Mouse (Mus musculus) heart, postnatal 0 days (tissue): ENCODE data around the gene Tlk1.

Experiments used
- CTCF ChIP-seq: IDR thresholded peaks from 2 replicates; pipeline ENCODE4 v1.5.1; 2016; ENCODE audit warnings: antibody characterized with exemption, control low read depth, low read depth
- EP300 ChIP-seq: IDR thresholded peaks from 2 replicates; pipeline ENCODE4 v1.6.1; 2016; ENCODE audit warnings: antibody characterized with exemption, low read depth

DNA sequence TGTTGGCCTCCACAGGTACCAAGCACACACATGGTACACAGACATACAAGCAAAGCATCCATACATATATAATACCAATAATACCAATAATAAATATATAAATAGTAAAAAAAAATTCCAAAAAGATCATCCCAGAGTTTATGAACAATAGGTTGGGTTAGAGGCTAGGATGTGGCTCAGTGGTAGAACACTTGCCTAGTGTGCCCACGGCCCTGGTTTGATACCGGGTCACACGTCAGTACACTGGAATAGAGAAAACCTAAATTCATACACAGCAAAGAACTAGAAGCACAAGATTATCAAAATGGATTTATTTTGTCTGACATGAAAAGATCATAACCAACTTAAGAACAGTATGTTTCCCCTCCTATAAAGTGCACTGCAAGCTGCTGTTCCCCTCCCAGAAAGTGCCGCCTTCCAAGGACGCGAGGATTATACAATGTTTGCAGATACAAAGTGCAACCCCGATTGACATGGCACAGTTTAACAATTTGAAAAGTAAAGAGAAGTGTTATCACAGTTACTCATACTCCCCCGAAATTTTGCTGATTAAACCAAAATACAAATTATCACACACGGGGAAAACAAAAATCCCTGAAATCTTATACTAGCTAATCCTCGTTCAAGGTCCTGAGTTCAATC lies 6.3 kb upstream of the Tlk1 start:
- TF ChIP-seq CTCF: no peak
- no peak for TF ChIP-seq EP300
